Mouse (Mus musculus): Measurements from ENCODE around the gene Kbtbd13. TPM values are rescaled to one million over a fixed set of nuclear protein-coding genes. Genes with fewer than 3 reads are reported as not detected.

The Kbtbd13 gene
- polyA plus RNA-seq, 1 experiment from 2014 or later, result 0.66 TPM

DNA sequence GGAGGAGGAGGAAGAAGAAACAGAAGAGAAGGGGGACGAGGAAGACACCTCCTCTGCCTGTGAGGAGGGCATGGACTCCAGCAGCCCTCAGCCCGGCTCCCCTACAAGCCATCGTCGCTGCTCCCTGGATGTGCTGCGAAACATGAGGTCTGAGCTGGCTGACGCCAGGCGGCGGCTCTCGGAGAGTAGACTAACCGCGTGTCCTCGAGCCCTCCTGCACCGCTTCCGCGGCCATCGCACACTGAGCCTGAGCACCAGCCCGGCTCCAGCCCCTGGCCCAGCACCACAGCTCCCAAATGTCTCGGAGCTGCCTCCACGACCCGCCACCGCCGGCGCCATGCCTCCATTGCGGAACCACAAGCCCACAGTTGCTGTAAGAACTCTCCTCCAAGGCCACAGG is 19.7 kb downstream of the Kbtbd13 start:
- peaks cover 3% of the 10 kb centered on the region; the same call in 1 of the 2 replicates for H3K27me3 ChIP-seq (replicated peaks; ENCODE audit: control insufficient read depth, insufficient read depth, low read length)
- H3K36me3 ChIP-seq (ENCODE audit: control insufficient read depth, insufficient read depth, low read length), result no peaks in the 10 kb centered on the region
- H3K4me1 ChIP-seq (replicated peaks; ENCODE audit: control insufficient read depth, insufficient read depth, low read length), result no peaks in the 10 kb centered on the region
- no peak overlapping the region for H3K9ac ChIP-seq (ENCODE audit: low read length)
- DNase-seq (ENCODE audit: low spot score), result no peak
- no peak overlapping the region for H3K27ac ChIP-seq (ENCODE audit: low read depth)
- no peak for ATAC-seq (replicated peaks; ENCODE audit: low FRiP score, low TSS enrichment, low read depth)
- 82% methylated on average over 24 of the region's 24 CpGs for WGBS
- no peaks in the 10 kb centered on the region for H3K9me3 ChIP-seq (ENCODE audit: control insufficient read depth, low read length)
- H3K4me2 ChIP-seq (ENCODE audit: low read length), result no peak overlapping the region
- no peak overlapping the region for H3K4me3 ChIP-seq (ENCODE audit: low read depth, low read length)

DNA sequence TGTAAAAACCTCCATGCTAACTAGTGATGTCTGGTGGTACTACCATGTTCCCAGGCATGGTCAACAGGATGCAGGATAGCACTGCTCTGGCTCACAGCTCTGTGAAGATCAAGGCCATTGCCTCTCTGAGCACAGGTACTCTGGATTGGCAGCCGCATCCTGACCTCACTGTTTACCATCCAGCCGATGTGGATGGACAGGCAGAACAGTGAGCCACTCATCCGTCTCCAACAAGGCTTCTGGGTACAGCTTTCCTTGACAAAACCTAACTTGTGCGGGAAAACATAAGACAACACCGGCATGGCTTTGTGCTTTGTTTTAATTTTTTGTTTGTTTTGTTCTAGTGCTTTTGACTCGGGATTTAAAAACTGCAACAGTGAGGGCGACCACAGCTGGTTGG is 25.7 kb downstream of the Kbtbd13 start:
- no peaks in the 10 kb centered on the region for H3K4me1 ChIP-seq (replicated peaks; ENCODE audit: control insufficient read depth, insufficient read depth, low read length)
- H3K4me3 ChIP-seq (ENCODE audit: low read depth, low read length), result no peak overlapping the region
- H3K9ac ChIP-seq (ENCODE audit: low read length), result no peak overlapping the region
- H3K27me3 ChIP-seq (replicated peaks; ENCODE audit: control insufficient read depth, insufficient read depth, low read length), result no peaks in the 10 kb centered on the region
- H3K27ac ChIP-seq (ENCODE audit: low read depth), result no peak overlapping the region
- WGBS, result 90% methylated on average over 7 of the region's 7 CpGs
- ATAC-seq (replicated peaks; ENCODE audit: low FRiP score, low TSS enrichment, low read depth) (no peak), DNase-seq (ENCODE audit: low spot score) (peak; percentile 21)
- no peak overlapping the region for H3K4me2 ChIP-seq (ENCODE audit: low read length)
- H3K9me3 ChIP-seq (ENCODE audit: control insufficient read depth, low read length), result no peaks in the 10 kb centered on the region
- peaks cover 18% of the 10 kb centered on the region for H3K36me3 ChIP-seq (ENCODE audit: control insufficient read depth, insufficient read depth, low read length)

DNA sequence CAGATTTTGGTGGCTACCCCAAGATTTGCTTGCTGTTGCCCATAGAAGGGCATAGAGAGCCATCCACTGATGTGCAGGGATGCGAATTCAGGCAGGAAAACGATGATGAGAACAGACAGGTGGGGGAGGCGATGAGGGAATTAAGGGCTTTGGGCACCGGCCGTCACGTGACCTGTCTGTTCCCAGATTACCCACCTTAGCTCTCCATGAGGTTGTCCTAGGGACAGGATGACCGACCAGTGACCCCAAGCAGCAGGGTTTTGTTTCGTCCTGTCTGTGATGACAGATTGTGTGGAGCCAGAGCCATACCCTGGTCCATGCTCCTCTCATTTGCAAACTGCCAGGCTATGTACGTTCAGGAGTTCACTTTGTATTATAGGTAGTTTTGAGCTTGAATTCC is 27.8 kb downstream of the Kbtbd13 start:
- Histone ChIP-seq H3K36me3 (ENCODE audit: control insufficient read depth, insufficient read depth, low read length) (peaks cover 37% of the 10 kb centered on the region), H3K4me2 (ENCODE audit: low read length) (no peak overlapping the region), H3K9ac (ENCODE audit: low read length) (no peak overlapping the region), H3K4me1 (replicated peaks; ENCODE audit: control insufficient read depth, insufficient read depth, low read length) (no peaks in the 10 kb centered on the region), H3K4me3 (ENCODE audit: low read depth, low read length) (no peak overlapping the region), H3K27me3 (replicated peaks; ENCODE audit: control insufficient read depth, insufficient read depth, low read length) (no peaks in the 10 kb centered on the region), H3K9me3 (ENCODE audit: control insufficient read depth, low read length) (no peaks in the 10 kb centered on the region), H3K27ac (ENCODE audit: low read depth) (no peak overlapping the region)
- DNase-seq (ENCODE audit: low spot score) (peak; percentile 48), ATAC-seq (replicated peaks; ENCODE audit: low FRiP score, low TSS enrichment, low read depth) (no peak)
- WGBS, result 64% methylated on average over 9 of the region's 9 CpGs

DNA sequence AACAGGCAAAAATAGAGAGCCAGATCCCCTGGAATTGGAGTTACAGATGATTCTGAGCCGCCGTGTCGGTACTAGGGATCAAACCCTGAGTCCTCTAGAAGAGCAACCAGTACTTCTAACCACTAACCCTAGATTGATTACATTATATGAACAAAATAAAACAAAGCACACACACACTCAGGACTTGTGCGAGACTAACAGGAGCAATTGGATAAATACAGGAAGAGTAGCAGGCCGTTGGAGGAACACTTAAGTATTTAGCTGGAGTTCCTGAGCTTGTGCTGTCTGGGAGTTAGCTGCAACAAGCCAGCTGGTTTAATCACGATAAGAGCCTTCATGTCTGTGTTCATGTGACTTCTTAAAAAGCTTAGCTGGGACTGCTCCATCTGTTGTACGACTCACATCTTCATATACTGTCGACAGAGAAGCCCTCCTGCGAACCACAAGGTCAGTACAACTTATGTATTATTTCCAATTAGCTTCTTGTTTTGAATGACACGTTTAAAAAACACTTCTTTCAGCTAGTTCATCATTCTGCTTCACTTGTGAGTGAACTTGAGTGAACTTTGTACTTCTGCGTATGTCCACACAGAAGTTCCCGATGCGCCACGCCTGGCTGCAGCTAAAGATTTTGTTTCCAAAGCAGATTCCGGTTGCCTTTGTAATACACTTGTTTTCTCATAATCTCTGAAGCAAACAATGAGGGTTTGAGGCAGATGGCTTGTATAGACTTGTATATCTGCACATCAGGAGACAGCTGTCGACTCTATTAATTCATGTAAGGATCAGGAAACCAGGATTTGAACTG is 30.6 kb downstream of the Kbtbd13 start, which contains the start of gene Ubap1l:
Ubap1l (plus strand) TSS at position 401 of the 808 bp plus-strand sequence.
- no peaks in the 10 kb centered on the region for H3K4me1 ChIP-seq (replicated peaks; ENCODE audit: control insufficient read depth, insufficient read depth, low read length)
- H3K9me3 ChIP-seq (ENCODE audit: control insufficient read depth, low read length), result no peaks in the 10 kb centered on the region
- H3K4me3 ChIP-seq (ENCODE audit: low read depth, low read length), result no peak within 1 kb of the TSS
- peaks cover 62% of the 10 kb centered on the region for H3K36me3 ChIP-seq (ENCODE audit: control insufficient read depth, insufficient read depth, low read length)
- no peaks in the 10 kb centered on the region for H3K27me3 ChIP-seq (replicated peaks; ENCODE audit: control insufficient read depth, insufficient read depth, low read length)
- DNase-seq (ENCODE audit: low spot score), result peak; percentile 46
- ATAC-seq (replicated peaks; ENCODE audit: low FRiP score, low TSS enrichment, low read depth), result no peak
- H3K27ac ChIP-seq (ENCODE audit: low read depth), result no peak within 1 kb of the TSS
- H3K4me2 ChIP-seq (ENCODE audit: low read length), result no peak within 1 kb of the TSS
- H3K9ac ChIP-seq (ENCODE audit: low read length), result no peak within 1 kb of the TSS
- WGBS, result 80% methylated on average over 16 of the region's 16 CpGs

DNA sequence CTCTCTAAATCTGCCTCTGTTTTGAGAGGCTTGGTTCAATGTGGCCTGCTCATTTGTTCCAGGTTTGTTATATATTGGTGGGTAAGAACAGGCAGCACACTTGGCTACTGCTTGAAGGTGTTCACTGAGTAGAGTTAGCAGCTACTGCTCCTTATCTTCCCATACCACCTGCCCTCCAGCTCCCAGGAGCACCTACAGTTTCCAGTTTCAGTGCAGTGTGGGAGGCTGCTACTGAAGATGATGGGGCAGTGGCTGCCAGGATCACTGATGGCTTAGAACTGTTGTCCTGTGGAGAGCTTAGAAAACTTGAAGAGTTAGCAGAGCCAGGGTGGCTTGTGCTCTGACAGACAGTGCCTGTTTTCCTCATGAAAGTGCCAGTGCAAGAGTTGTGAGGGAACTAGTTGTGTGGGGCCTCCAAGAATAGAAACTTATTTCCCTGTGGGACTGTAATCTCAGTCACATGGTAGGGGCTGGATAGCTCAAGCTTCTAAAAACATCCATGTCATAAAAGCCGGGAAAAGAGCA is 32.4 kb downstream of the Kbtbd13 start:
- Histone ChIP-seq H3K9ac (ENCODE audit: low read length) (no peak overlapping the region), H3K4me2 (ENCODE audit: low read length) (no peak overlapping the region), H3K9me3 (ENCODE audit: control insufficient read depth, low read length) (no peaks in the 10 kb centered on the region), H3K36me3 (ENCODE audit: control insufficient read depth, insufficient read depth, low read length) (peaks cover 79% of the 10 kb centered on the region), H3K4me1 (replicated peaks; ENCODE audit: control insufficient read depth, insufficient read depth, low read length) (no peaks in the 10 kb centered on the region), H3K27me3 (replicated peaks; ENCODE audit: control insufficient read depth, insufficient read depth, low read length) (no peaks in the 10 kb centered on the region), H3K27ac (ENCODE audit: low read depth) (no peak overlapping the region), H3K4me3 (ENCODE audit: low read depth, low read length) (no peak overlapping the region)
- ATAC-seq (replicated peaks; ENCODE audit: low FRiP score, low TSS enrichment, low read depth) (no peak), DNase-seq (ENCODE audit: low spot score) (no peak)
- WGBS, result 80% methylated on average over 1 of the region's 1 CpGs

DNA sequence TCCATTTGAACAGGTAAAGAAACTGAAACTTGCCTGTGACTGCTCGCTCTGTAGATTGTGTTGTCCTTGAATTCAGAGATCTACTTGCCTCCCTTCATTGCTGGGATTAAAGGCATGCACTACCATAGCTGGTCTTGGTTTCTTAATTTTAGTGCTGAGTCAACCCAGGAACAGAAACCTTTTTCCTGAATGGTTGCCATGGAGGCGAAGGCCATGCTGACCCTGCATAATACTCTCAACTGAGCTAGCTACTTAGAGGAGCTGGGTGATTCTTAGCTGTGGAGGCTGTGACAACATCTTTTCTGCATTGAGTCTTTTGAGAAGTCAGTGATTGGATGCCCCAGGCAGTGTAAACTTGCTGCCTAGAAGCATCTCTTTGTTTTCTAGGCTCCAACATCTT is 34.5 kb downstream of the Kbtbd13 start:
- DNase-seq (ENCODE audit: low spot score) (peak; percentile 4), ATAC-seq (replicated peaks; ENCODE audit: low FRiP score, low TSS enrichment, low read depth) (no peak)
- Histone ChIP-seq H3K9me3 (ENCODE audit: control insufficient read depth, low read length) (no peaks in the 10 kb centered on the region), H3K9ac (ENCODE audit: low read length) (no peak overlapping the region), H3K4me2 (ENCODE audit: low read length) (no peak overlapping the region), H3K36me3 (ENCODE audit: control insufficient read depth, insufficient read depth, low read length) (peaks cover 73% of the 10 kb centered on the region), H3K27me3 (replicated peaks; ENCODE audit: control insufficient read depth, insufficient read depth, low read length) (no peaks in the 10 kb centered on the region), H3K4me1 (replicated peaks; ENCODE audit: control insufficient read depth, insufficient read depth, low read length) (no peaks in the 10 kb centered on the region), H3K27ac (ENCODE audit: low read depth) (no peak overlapping the region), H3K4me3 (ENCODE audit: low read depth, low read length) (no peak overlapping the region)
- WGBS, result 98% methylated on average over 2 of the region's 2 CpGs

DNA sequence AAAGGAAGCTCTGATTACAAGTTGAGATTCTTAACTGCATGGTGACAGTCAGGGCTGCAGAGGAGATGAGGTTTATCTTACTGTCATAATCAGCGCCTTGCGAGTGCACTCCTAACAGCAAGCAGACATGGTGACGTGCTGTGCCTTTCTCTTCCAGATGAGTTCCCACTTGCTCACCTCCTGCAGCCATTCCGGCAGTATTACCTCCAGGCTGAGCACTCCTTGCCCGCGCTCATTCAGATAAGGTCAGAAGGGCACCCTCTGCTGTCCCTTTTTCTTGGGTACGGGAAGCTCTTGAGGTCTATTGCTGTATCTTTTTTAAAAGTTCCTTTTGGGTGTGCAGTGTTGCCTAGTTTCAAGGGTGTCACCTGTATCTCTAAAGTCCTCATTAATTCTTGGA is 34.9 kb downstream of the Kbtbd13 start:
- Histone ChIP-seq H3K36me3 (ENCODE audit: control insufficient read depth, insufficient read depth, low read length) (peaks cover 69% of the 10 kb centered on the region), H3K4me1 (replicated peaks; ENCODE audit: control insufficient read depth, insufficient read depth, low read length) (no peaks in the 10 kb centered on the region), H3K4me3 (ENCODE audit: low read depth, low read length) (no peak overlapping the region), H3K4me2 (ENCODE audit: low read length) (no peak overlapping the region), H3K27me3 (replicated peaks; ENCODE audit: control insufficient read depth, insufficient read depth, low read length) (no peaks in the 10 kb centered on the region), H3K9ac (ENCODE audit: low read length) (no peak overlapping the region), H3K9me3 (ENCODE audit: control insufficient read depth, low read length) (no peaks in the 10 kb centered on the region), H3K27ac (ENCODE audit: low read depth) (no peak overlapping the region)
- DNase-seq (ENCODE audit: low spot score) (no peak), ATAC-seq (replicated peaks; ENCODE audit: low FRiP score, low TSS enrichment, low read depth) (no peak)
- WGBS, result 86% methylated on average over 7 of the region's 7 CpGs

DNA sequence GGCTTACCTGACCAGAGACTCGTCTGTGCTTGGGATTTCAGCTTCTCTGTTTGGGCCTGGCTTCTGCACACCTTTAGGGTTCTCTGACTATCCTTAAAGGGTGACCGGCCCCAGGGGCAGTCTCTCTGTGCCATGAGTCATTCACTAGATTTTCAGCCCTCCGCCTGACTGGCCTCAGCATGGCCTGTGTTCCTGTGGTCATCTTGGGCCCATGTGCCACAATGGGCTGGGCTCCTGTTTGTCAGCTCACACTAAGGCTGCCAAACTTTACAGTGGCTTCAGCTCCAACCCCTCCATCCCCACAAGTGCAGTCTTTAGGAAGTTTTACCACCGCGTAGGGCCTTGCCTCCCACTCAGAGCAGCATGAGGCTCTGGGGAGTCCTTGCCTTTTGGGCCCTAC is 38.2 kb downstream of the Kbtbd13 start:
- ATAC-seq (replicated peaks; ENCODE audit: low FRiP score, low TSS enrichment, low read depth), result no peak
- H3K4me2 ChIP-seq (ENCODE audit: low read length), result no peak overlapping the region
- 0 out of 2 replicates have a peak, but pooled peaks cover 1% of the 10 kb centered on the region for H3K4me1 ChIP-seq (replicated peaks; ENCODE audit: control insufficient read depth, insufficient read depth, low read length)
- peaks cover 38% of the 10 kb centered on the region for H3K36me3 ChIP-seq (ENCODE audit: control insufficient read depth, insufficient read depth, low read length)
- DNase-seq (ENCODE audit: low spot score), result no peak
- no peaks in the 10 kb centered on the region for H3K27me3 ChIP-seq (replicated peaks; ENCODE audit: control insufficient read depth, insufficient read depth, low read length)
- WGBS, result 85% methylated on average over 5 of the region's 5 CpGs
- no peaks in the 10 kb centered on the region for H3K9me3 ChIP-seq (ENCODE audit: control insufficient read depth, low read length)
- H3K9ac ChIP-seq (ENCODE audit: low read length), result no peak overlapping the region
- H3K4me3 ChIP-seq (ENCODE audit: low read depth, low read length), result no peak overlapping the region
- H3K27ac ChIP-seq (ENCODE audit: low read depth), result no peak overlapping the region

Data from intestine, embryonic 14.5 days (tissue).